Mouse (Mus musculus) Patski (cell line): ENCODE measurements around the gene Elf1. TPM values are rescaled to one million over a fixed set of nuclear protein-coding genes. Genes with fewer than 3 reads are reported as not detected.
"Not testable (repeated sequence)": the region's sequence is repeated elsewhere in the genome, so short reads cannot be mapped to it uniquely, and the experiment has no call there.

Experiments
- ATAC-seq: fragments of 100-300 bp; one replicate; pipeline ENCODE4 v1.8.0; 2021
- CTCF ChIA-PET: fragments of 350-600 bp; sonication (Branson Sonifier 250); formaldehyde crosslinking; loops from one replicate; lab custom pipeline; 2022; ENCODE audit warnings: inconsistent platforms; lab: Charles Lee
- POLR2A ChIA-PET: fragments of 350-600 bp; sonication (Branson Sonifier 250); formaldehyde crosslinking; loops from one replicate; lab custom pipeline; 2022; ENCODE audit warnings: antibody characterized with exemption, inconsistent platforms; lab: Charles Lee
- DNase-seq: peaks from one replicate; pipeline ENCODE4 v3.0.0-alpha.2; 2011; ENCODE audit warnings: low read depth, low spot score
- H3K27me3 ChIP-seq: fragments of 371-371 bp; one replicate; pipeline ENCODE4 v1.5.1; 2021
- CTCF ChIP-seq: fragments of 100-300 bp; IDR thresholded peaks from one replicate; pipeline ENCODE4 v1.5.1; 2021
- in situ Hi-C: fragments of 300-500 bp; cut with MboI; formaldehyde crosslinking; loops from 3 replicates; pipeline ENCODE4 v1.11.1; 2018; ENCODE audit warnings: low pct_unique_long_range_greater_than_20kb, mixed read lengths
- polyA plus RNA-seq: library from polyadenylated mRNA; unstranded; gene quantifications from one replicate; pipeline ENCODE4 v1.2.3, GENCODE M21; 2021

Elf1 gene
- polyA plus RNA-seq, 1 experiment from 2014 or later, result 53.6 TPM

- in situ Hi-C loops, result no loop called here
- ChIA-PET CTCF (interaction anchor here (1.6 to 2.3 kb wide), 3 partner anchors 9 to 14 kb away, joined by 3 to 6 read pairs (median 5); no protein-coding TSS in a partner anchor), POLR2A (interaction anchor here (0.7 to 1.1 kb wide), 4 partner anchors 8 to 50 kb away, joined by 3 read pairs; no protein-coding TSS in a partner anchor)
- H3K27me3 ChIP-seq, result no peaks in the 10 kb centered on the region
- no peak for ATAC-seq
- DNase-seq, result no peak
- TF ChIP-seq CTCF, result no peak
Observed at GRCm38 (mm10) chr14:79518761-79519662, 38.0 kb downstream of the Elf1 start.

GRCm38 (mm10) chr14:79519663-79519975 lies 38.6 kb downstream of the Elf1 start:
- H3K27me3 ChIP-seq, result no peaks in the 10 kb centered on the region
- DNase-seq (no peak), ATAC-seq (no peak)
- ChIA-PET CTCF (interaction anchor here (1.3 to 2.3 kb wide), 2 partner anchors 10 to 32 kb away, joined by 4 to 6 read pairs; no protein-coding TSS in a partner anchor), POLR2A (interaction anchor here (0.7 to 1.1 kb wide), 3 partner anchors 9 to 49 kb away, joined by 3 read pairs; no protein-coding TSS in a partner anchor)
- no peak for TF ChIP-seq CTCF
- in situ Hi-C loops, result no loop called here

GRCm38 (mm10) chr14:79520612-79521011 lies 39.6 kb downstream of the Elf1 start:
- CTCF ChIA-PET, result interaction anchor here (1.3 kb wide), 1 partner anchor 33 kb away, joined by 4 read pairs; no protein-coding TSS in a partner anchor
- no peak for DNase-seq
- in situ Hi-C loops, result no loop called here
- POLR2A ChIA-PET, result interaction anchor here (1.0 kb wide), 1 partner anchor 8 kb away, joined by 3 read pairs; no protein-coding TSS in a partner anchor
- ATAC-seq, result no peak
- H3K27me3 ChIP-seq, result no peaks in the 10 kb centered on the region
- no peak for TF ChIP-seq CTCF

- in situ Hi-C loops, result no loop called here
- DNase-seq, result no peak
- TF ChIP-seq CTCF, result no peak
- ChIA-PET POLR2A (no interaction called here), CTCF (no interaction called here)
- H3K27me3 ChIP-seq, result no peaks in the 10 kb centered on the region
- ATAC-seq, result no peak
Observed at GRCm38 (mm10) chr14:79521056-79521455, 40.1 kb downstream of the Elf1 start.

GRCm38 (mm10) chr14:79521471-79522117 lies 40.6 kb downstream of the Elf1 start:
- DNase-seq, result no peak
- ChIA-PET CTCF (no interaction called here), POLR2A (no interaction called here)
- TF ChIP-seq CTCF, result no peak
- no peak for ATAC-seq
- in situ Hi-C loops, result no loop called here
- H3K27me3 ChIP-seq, result no peaks in the 10 kb centered on the region

GRCm38 (mm10) chr14:79522387-79522786 lies 41.4 kb downstream of the Elf1 start:
- ATAC-seq (no peak), DNase-seq (no peak)
- TF ChIP-seq CTCF, result no peak
- H3K27me3 ChIP-seq, result no peaks in the 10 kb centered on the region
- CTCF ChIA-PET, result interaction anchor here (1.4 kb wide), 1 partner anchor 13 kb away, joined by 4 read pairs; no protein-coding TSS in a partner anchor
- in situ Hi-C loops, result no loop called here
- POLR2A ChIA-PET, result no interaction called here

GRCm38 (mm10) chr14:79526106-79526505 lies 45.1 kb downstream of the Elf1 start:
- DNase-seq, POLR2A ChIA-PET, in situ Hi-C loops, H3K27me3 ChIP-seq, ATAC-seq, CTCF ChIA-PET: not testable (repeated sequence)

GRCm38 (mm10) chr14:79527704-79528103 lies 46.7 kb downstream of the Elf1 start:
- DNase-seq, result no peak
- ATAC-seq, result no peak
- CTCF ChIA-PET, result interaction anchor here (1.2 to 1.7 kb wide), 5 partner anchors 9 to 30 kb away, joined by 3 to 4 read pairs (median 3); no protein-coding TSS in a partner anchor
- H3K27me3 ChIP-seq, result no peaks in the 10 kb centered on the region
- TF ChIP-seq CTCF, result no peak
- in situ Hi-C loops, result no loop called here
- POLR2A ChIA-PET, result interaction anchor here (1.0 kb wide), 1 partner anchor 10 kb away, joined by 3 read pairs; no protein-coding TSS in a partner anchor

GRCm38 (mm10) chr14:79529581-79530554 lies 48.9 kb downstream of the Elf1 start:
- no peak for TF ChIP-seq CTCF
- ATAC-seq (no peak), DNase-seq (no peak)
- POLR2A ChIA-PET, result no interaction called here
- in situ Hi-C loops, result no loop called here
- CTCF ChIA-PET, result interaction anchor here (0.9 to 1.7 kb wide), 4 partner anchors 11 to 32 kb away, joined by 3 to 6 read pairs (median 4); no protein-coding TSS in a partner anchor
- no peaks in the 10 kb centered on the region for H3K27me3 ChIP-seq
